ENCODE assay signal across 9 mouse cellular contexts in the genomic region with DNA sequence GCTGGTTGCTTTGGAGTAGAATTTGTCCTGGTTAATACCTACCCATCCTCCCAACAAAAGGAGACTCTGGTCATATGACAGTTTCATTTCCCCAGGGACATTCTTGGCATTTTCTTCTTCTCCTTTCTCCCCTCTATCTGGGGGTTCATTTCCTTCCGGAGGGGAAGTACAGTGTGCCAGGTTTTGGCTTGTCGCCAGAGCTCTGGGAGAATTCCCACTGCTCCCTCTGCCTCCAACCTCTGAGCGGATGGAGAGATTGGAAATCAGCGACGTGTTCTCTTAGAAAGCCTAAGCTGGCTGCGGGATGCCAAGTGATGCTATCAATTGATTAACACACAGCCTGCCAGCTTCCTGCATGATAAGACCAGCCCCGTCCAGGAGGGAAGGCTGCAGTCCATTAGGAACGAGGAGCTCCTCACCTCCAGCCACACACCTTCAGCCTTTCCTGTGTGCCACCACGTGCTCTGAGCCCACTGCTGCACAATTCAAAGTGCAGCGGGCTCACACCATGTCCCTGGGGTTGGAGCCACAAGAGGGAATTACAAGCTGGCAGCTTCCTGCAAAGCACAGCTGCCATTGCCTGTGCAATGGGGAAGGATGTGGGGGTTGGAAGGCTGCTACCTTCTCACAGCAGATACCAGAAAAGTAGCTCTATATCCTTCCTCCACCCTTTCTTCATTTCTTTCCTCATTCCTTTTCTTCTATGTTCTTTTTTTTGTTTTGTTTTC.
DNase-seq lines count a peak whose midpoint lies in the region; ATAC-seq lines count a peak whose summit lies in the region.
"Had no signal": no experiment of that assay in that cellular context is flagged by ENCODE, and none has a peak within 500 bp of the region (broad histone marks: within the 10 kb centered on the region; RNA-seq: fewer than 3 reads in every experiment).

No protein-coding gene starts in this region.

- no peak overlapping the region for H3K27ac ChIP-seq in forebrain, embryonic 14.5 days (ENCODE audit: low read depth, low read length)
- no peak overlapping the region for H3K27ac ChIP-seq in forebrain, embryonic 13.5 days
- 0 out of 2 replicates have a peak overlapping the region, but pooled peaks have one; percentile 37 for H3K27ac ChIP-seq in midbrain, embryonic 14.5 days (replicated peaks; ENCODE audit: low read depth, low read length)
- no peak overlapping the region for H3K27ac ChIP-seq in midbrain, embryonic 10.5 days (replicated peaks)
- H3K27ac ChIP-seq in heart, embryonic 12.5 days (ENCODE audit: poor library complexity, severe bottlenecking), result no peak overlapping the region

- H3K4me1 ChIP-seq in forebrain, embryonic 14.5 days (ENCODE audit: control insufficient read depth, insufficient read depth, low read length), result no peaks in the 10 kb centered on the region
- no peaks in the 10 kb centered on the region for H3K4me1 ChIP-seq in forebrain, embryonic 13.5 days
- 0 out of 2 replicates have a peak, but pooled peaks cover 5% of the 10 kb centered on the region for H3K4me1 ChIP-seq in midbrain, embryonic 14.5 days (ENCODE audit: control insufficient read depth, insufficient read depth, low read length)
- no peaks in the 10 kb centered on the region for H3K4me1 ChIP-seq in midbrain, embryonic 10.5 days
- peaks cover 6% of the 10 kb centered on the region for H3K4me1 ChIP-seq in heart, embryonic 12.5 days (replicated peaks)

- H3K4me3 ChIP-seq in forebrain, embryonic 14.5 days (ENCODE audit: low read depth, low read length), result no peak overlapping the region
- no peak overlapping the region for H3K4me3 ChIP-seq in forebrain, embryonic 13.5 days
- H3K4me3 ChIP-seq in midbrain, embryonic 14.5 days (replicated peaks; ENCODE audit: low read depth, low read length), result no peak overlapping the region
- H3K4me3 ChIP-seq in midbrain, embryonic 10.5 days, result no peak overlapping the region
- no peak overlapping the region for H3K4me3 ChIP-seq in heart, embryonic 12.5 days
- H3K4me3 ChIP-seq: myocyte had no signal

- WGBS in forebrain, embryonic 14.5 days, result 48% methylated on average over 10 of the region's 10 CpGs
- 50% methylated on average over 10 of the region's 10 CpGs for WGBS in forebrain, embryonic 13.5 days
- WGBS in midbrain, embryonic 14.5 days, result 40% methylated on average over 10 of the region's 10 CpGs
- 73% methylated on average over 10 of the region's 10 CpGs for WGBS in midbrain, embryonic 10.5 days
- 27% methylated on average over 10 of the region's 10 CpGs for WGBS in heart, embryonic 12.5 days

- DNase-seq in forebrain, embryonic 14.5 days (ENCODE audit: low spot score), result peak; percentile 58
- DNase-seq in midbrain, embryonic 14.5 days, result peak; percentile 71
- DNase-seq in midbrain, embryonic 10.5 days (ENCODE audit: low spot score), result no peak
- DNase-seq in urinary bladder, postnatal 4 days (ENCODE audit: low spot score in 2 of 2), result no peak
- no peak for DNase-seq in thymus, postnatal 0 days (ENCODE audit: low spot score)

- no peak for ATAC-seq in forebrain, embryonic 14.5 days
- ATAC-seq in forebrain, embryonic 13.5 days, result no peak
- ATAC-seq in midbrain, embryonic 14.5 days (ENCODE audit: low FRiP score, low TSS enrichment), result no peak
- 0 out of 2 replicates have a peak, but pooled peaks have one; percentile 36 for ATAC-seq in heart, embryonic 12.5 days (ENCODE audit: insufficient number of reproducible peaks, low FRiP score)
- peak; percentile 51; the same call in 1 of the 2 replicates for ATAC-seq in megakaryocyte, adult 5-6 weeks (ENCODE audit: poor library complexity, severe bottlenecking)

- H3K4me2 ChIP-seq in forebrain, embryonic 14.5 days (ENCODE audit: low read length), result no peak overlapping the region
- no peak overlapping the region for H3K4me2 ChIP-seq in forebrain, embryonic 13.5 days
- no peak overlapping the region for H3K4me2 ChIP-seq in midbrain, embryonic 14.5 days (ENCODE audit: low read length)
- H3K4me2 ChIP-seq in heart, embryonic 12.5 days, result peak overlapping the region; percentile 18

- no peak overlapping the region for H3K9ac ChIP-seq in forebrain, embryonic 14.5 days (ENCODE audit: low read length)
- H3K9ac ChIP-seq in forebrain, embryonic 13.5 days, result no peak overlapping the region
- no peak overlapping the region for H3K9ac ChIP-seq in midbrain, embryonic 14.5 days (replicated peaks; ENCODE audit: low read length)
- H3K9ac ChIP-seq in heart, embryonic 12.5 days, result no peak overlapping the region; the same call in 1 of the 2 replicates

- no peaks in the 10 kb centered on the region for H3K36me3 ChIP-seq in forebrain, embryonic 14.5 days (ENCODE audit: control insufficient read depth, insufficient read depth, low read length)
- H3K36me3 ChIP-seq in forebrain, embryonic 13.5 days (ENCODE audit: poor library complexity, severe bottlenecking), result no peaks in the 10 kb centered on the region
- no peaks in the 10 kb centered on the region for H3K36me3 ChIP-seq in midbrain, embryonic 14.5 days (ENCODE audit: control insufficient read depth, insufficient read depth, low read length)
- H3K36me3 ChIP-seq in midbrain, embryonic 10.5 days, result no peaks in the 10 kb centered on the region
- H3K36me3 ChIP-seq in heart, embryonic 12.5 days, result no peaks in the 10 kb centered on the region

- H3K9me3 ChIP-seq in forebrain, embryonic 14.5 days (replicated peaks; ENCODE audit: control insufficient read depth, low read length), result no peaks in the 10 kb centered on the region
- no peaks in the 10 kb centered on the region for H3K9me3 ChIP-seq in forebrain, embryonic 13.5 days (replicated peaks)
- H3K9me3 ChIP-seq in midbrain, embryonic 14.5 days (ENCODE audit: control insufficient read depth, low read length), result no peaks in the 10 kb centered on the region
- H3K9me3 ChIP-seq in midbrain, embryonic 10.5 days (replicated peaks), result no peaks in the 10 kb centered on the region
- H3K9me3 ChIP-seq in heart, embryonic 12.5 days (replicated peaks), result no peaks in the 10 kb centered on the region

- no peaks in the 10 kb centered on the region for H3K27me3 ChIP-seq in forebrain, embryonic 14.5 days (replicated peaks; ENCODE audit: control insufficient read depth, insufficient read depth, low read length)
- H3K27me3 ChIP-seq in forebrain, embryonic 13.5 days, result no peaks in the 10 kb centered on the region
- H3K27me3 ChIP-seq in midbrain, embryonic 14.5 days (ENCODE audit: control insufficient read depth, insufficient read depth, low read length), result no peaks in the 10 kb centered on the region
- H3K27me3 ChIP-seq in midbrain, embryonic 10.5 days (ENCODE audit: low read depth, poor library complexity, severe bottlenecking), result no peaks in the 10 kb centered on the region
- H3K27me3 ChIP-seq in heart, embryonic 12.5 days (replicated peaks), result no peaks in the 10 kb centered on the region; the same call in 1 of the 2 replicates

Comparison
In these comparisons a context has a peak if more than half of its experiments do, and no peak if none do; other contexts are left out.
1. DNase-seq: peak in forebrain, embryonic 14.5 days (single experiment) and midbrain, embryonic 14.5 days (single experiment); none in midbrain, embryonic 10.5 days (single experiment), urinary bladder, postnatal 4 days (0 of 2) and thymus, postnatal 0 days (single experiment).
2. ATAC-seq: peak in heart, embryonic 12.5 days (single experiment) and megakaryocyte, adult 5-6 weeks (single experiment); none in forebrain, embryonic 14.5 days (single experiment), forebrain, embryonic 13.5 days (single experiment) and midbrain, embryonic 14.5 days (single experiment).